Mouse (Mus musculus): ENCODE measurements around the gene Rere.

- TF ChIP-seq CTCF (IDR thresholded peaks at IDR 0.05; ENCODE audit: control insufficient read depth, insufficient read depth, low read length) = no peak
- TF ChIP-seq POLR2A (IDR thresholded peaks at IDR 0.05; ENCODE audit: borderline replicate concordance, control insufficient read depth, low read depth, low read length) = no peak
Observed at GRCm38 (mm10) chr4:150551390-150551789, 269.9 kb downstream of the Rere start.

Measured in bone marrow, adult 2 months (tissue).